Mouse (Mus musculus) c-Kit-negative CD71-positive TER-119-positive erythroid progenitor cells, embryonic 14.5 days (primary cell): ENCODE measurements around the gene Ssbp4.

Experiments
- DNase-seq: peaks from one replicate; pipeline ENCODE4 v3.0.0-alpha.2; 2013; ENCODE audit warnings: low read depth, low spot score

Gene Ssbp4

GRCm38 (mm10) chr8:70552836-70553235, 55.8 kb downstream of the Ssbp4 start:
- no peak for DNase-seq

DNA sequence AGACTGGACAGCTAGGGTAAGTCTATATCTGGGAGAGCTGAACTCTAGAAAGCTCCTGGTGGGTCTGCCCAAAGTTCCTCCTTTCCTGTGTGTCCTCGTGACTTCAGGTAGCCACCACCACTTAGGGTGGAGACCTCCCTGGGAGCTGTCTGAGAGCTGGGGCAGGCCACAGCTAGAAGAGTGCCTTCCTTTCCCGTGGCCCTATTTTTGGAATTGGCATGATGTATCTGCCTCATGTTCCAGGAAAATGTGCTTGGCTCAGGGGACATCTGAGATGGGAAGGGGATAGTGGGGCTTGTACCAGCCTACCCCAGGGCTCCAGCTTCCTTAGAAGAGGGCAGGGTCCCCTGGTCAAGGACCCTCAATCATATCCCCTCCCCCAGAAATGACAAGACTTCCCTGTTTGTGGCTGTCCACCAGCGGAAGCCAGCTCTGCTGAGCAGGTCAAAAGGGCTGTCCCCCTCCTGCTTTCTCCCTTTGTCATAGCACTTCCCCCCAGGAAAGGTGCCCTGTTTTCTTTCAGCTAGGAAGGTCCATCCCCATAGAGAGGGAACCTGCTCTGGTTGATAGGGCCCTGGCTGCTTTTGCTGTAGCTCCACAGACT, 57.0 kb downstream of the Ssbp4 start:
- no peak for DNase-seq

- no peak for DNase-seq
Observed at GRCm38 (mm10) chr8:70549412-70550184, 59.1 kb downstream of the Ssbp4 start.

DNA sequence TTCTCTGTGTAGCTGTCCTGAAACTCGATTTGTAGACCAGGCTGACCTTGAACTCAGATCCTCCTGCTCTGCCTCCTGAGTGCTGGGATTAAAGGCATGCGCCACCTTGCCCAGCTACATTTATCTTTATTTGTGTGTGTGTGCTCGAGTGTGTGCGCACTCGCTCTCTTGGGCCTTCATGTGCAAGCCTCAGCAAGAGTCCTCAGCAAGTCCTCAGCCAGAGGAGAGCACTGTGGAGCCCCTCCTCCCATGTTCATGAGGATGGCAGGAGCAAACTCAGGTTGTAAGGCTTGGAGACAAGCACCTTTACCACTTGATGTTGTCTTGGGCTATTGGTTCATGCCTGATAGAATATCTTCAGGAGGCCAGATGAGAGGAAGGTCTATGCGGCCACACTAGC, 60.9 kb downstream of the Ssbp4 start:
- no peak for DNase-seq
